Mouse (Mus musculus): ENCODE results near the gene Insig1. TPM values are rescaled to one million over a fixed set of nuclear protein-coding genes. Genes with fewer than 3 reads are reported as not detected.
A peak's percentile ranks its signal among the peaks of the same experiment; 100 is the strongest.

Gene Insig1
- polyA plus RNA-seq, 1 experiment from 2014 or later = 78.8 TPM

- WGBS = 44% methylated on average over 1 of the region's 1 CpGs
- no peak overlapping the region for H3K4me2 ChIP-seq (ENCODE audit: low read depth, severe bottlenecking)
- H3K9me3 ChIP-seq (ENCODE audit: control insufficient read depth, low read length) = no peaks in the 10 kb centered on the region
- ATAC-seq (ENCODE audit: insufficient number of reproducible peaks, low FRiP score, low TSS enrichment, low read depth) (no peak), DNase-seq (ENCODE audit: low spot score) (no peak)
- H3K4me3 ChIP-seq (ENCODE audit: low read depth, low read length) = no peak overlapping the region
- no peaks in the 10 kb centered on the region for H3K4me1 ChIP-seq (ENCODE audit: control insufficient read depth, insufficient read depth, low read length)
- no peak overlapping the region for H3K9ac ChIP-seq (ENCODE audit: low read length)
- no peak overlapping the region for H3K27ac ChIP-seq (replicated peaks; ENCODE audit: low read depth, low read length)
- H3K36me3 ChIP-seq (ENCODE audit: control insufficient read depth, insufficient read depth, low read length) = no peaks in the 10 kb centered on the region
- H3K27me3 ChIP-seq (ENCODE audit: control insufficient read depth, insufficient read depth, low read length) = no peaks in the 10 kb centered on the region
Observed at GRCm38 (mm10) chr5:28090547-28090946, 19.4 kb downstream of the Insig1 start.

- DNase-seq (ENCODE audit: low spot score) (no peak), ATAC-seq (ENCODE audit: insufficient number of reproducible peaks, low FRiP score, low TSS enrichment, low read depth) (no peak)
- H3K4me2 ChIP-seq (ENCODE audit: low read depth, severe bottlenecking) = no peak overlapping the region
- no peaks in the 10 kb centered on the region for H3K4me1 ChIP-seq (ENCODE audit: control insufficient read depth, insufficient read depth, low read length)
- no peaks in the 10 kb centered on the region for H3K27me3 ChIP-seq (ENCODE audit: control insufficient read depth, insufficient read depth, low read length)
- no peaks in the 10 kb centered on the region for H3K9me3 ChIP-seq (ENCODE audit: control insufficient read depth, low read length)
- no peak overlapping the region for H3K9ac ChIP-seq (ENCODE audit: low read length)
- no peak overlapping the region for H3K4me3 ChIP-seq (ENCODE audit: low read depth, low read length)
- 87% methylated on average over 3 of the region's 3 CpGs for WGBS
- no peak overlapping the region for H3K27ac ChIP-seq (replicated peaks; ENCODE audit: low read depth, low read length)
- no peaks in the 10 kb centered on the region for H3K36me3 ChIP-seq (ENCODE audit: control insufficient read depth, insufficient read depth, low read length)
Observed at GRCm38 (mm10) chr5:28092327-28092726, 21.2 kb downstream of the Insig1 start.

DNA sequence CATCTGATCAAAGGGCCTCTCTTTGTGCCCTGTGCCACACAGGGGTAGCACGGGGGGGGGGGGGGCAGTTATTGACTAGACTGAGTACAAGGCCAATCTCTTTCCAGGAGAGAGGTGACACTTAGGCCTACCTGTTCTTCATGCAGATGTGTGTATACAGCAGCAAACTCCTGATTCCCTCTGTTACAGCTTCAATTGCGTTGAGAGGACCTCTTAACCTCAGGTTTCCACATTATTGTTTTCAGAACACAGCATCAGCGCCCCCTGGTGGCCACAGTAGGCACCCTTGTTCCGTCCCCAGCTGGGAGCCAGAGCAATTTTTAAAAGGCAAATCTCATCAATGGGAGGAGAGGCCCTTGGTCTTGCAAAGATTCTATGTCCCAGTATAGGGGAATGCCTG is 22.7 kb downstream of the Insig1 start:
- no peaks in the 10 kb centered on the region for H3K4me1 ChIP-seq (ENCODE audit: control insufficient read depth, insufficient read depth, low read length)
- H3K27ac ChIP-seq (replicated peaks; ENCODE audit: low read depth, low read length) = no peak overlapping the region
- no peak overlapping the region for H3K4me3 ChIP-seq (ENCODE audit: low read depth, low read length)
- DNase-seq (ENCODE audit: low spot score) (peak; percentile 89), ATAC-seq (ENCODE audit: insufficient number of reproducible peaks, low FRiP score, low TSS enrichment, low read depth) (peak; percentile 44; the same call in 1 of the 2 replicates)
- no peaks in the 10 kb centered on the region for H3K36me3 ChIP-seq (ENCODE audit: control insufficient read depth, insufficient read depth, low read length)
- H3K4me2 ChIP-seq (ENCODE audit: low read depth, severe bottlenecking) = no peak overlapping the region
- no peaks in the 10 kb centered on the region for H3K9me3 ChIP-seq (ENCODE audit: control insufficient read depth, low read length)
- WGBS = 19% methylated on average over 4 of the region's 4 CpGs
- H3K9ac ChIP-seq (ENCODE audit: low read length) = no peak overlapping the region
- no peaks in the 10 kb centered on the region for H3K27me3 ChIP-seq (ENCODE audit: control insufficient read depth, insufficient read depth, low read length)

DNA sequence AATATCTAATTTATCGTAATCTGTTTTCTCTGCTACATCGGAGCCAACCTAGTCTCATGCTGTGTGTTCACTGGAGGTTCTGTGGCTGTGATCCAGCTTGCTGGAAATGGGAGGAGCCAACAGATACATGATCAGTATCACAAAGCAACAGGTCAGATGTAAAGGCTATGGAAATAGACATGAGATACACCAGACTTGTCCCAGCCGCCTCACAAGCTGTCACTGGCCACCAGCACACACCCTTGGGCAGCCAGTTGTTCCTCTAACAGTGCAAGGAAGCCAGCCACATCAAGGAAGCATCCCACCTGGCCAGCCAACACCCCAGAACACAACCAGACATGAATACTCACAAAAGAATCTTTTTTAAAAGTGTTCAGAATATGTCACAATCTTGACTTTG is 23.2 kb downstream of the Insig1 start:
- H3K4me1 ChIP-seq (ENCODE audit: control insufficient read depth, insufficient read depth, low read length) = no peaks in the 10 kb centered on the region
- H3K4me2 ChIP-seq (ENCODE audit: low read depth, severe bottlenecking) = no peak overlapping the region
- no peak overlapping the region for H3K4me3 ChIP-seq (ENCODE audit: low read depth, low read length)
- H3K36me3 ChIP-seq (ENCODE audit: control insufficient read depth, insufficient read depth, low read length) = no peaks in the 10 kb centered on the region
- no peak overlapping the region for H3K9ac ChIP-seq (ENCODE audit: low read length)
- no peak for ATAC-seq (ENCODE audit: insufficient number of reproducible peaks, low FRiP score, low TSS enrichment, low read depth)
- no peak overlapping the region for H3K27ac ChIP-seq (replicated peaks; ENCODE audit: low read depth, low read length)
- no peaks in the 10 kb centered on the region for H3K27me3 ChIP-seq (ENCODE audit: control insufficient read depth, insufficient read depth, low read length)
- no peak for DNase-seq (ENCODE audit: low spot score)
- H3K9me3 ChIP-seq (ENCODE audit: control insufficient read depth, low read length) = no peaks in the 10 kb centered on the region
- WGBS = 73% methylated on average over 3 of the region's 3 CpGs

GRCm38 (mm10) chr5:28094846-28095245 is 23.7 kb downstream of the Insig1 start:
- Histone ChIP-seq H3K4me3 (ENCODE audit: low read depth, low read length) (no peak overlapping the region), H3K36me3 (ENCODE audit: control insufficient read depth, insufficient read depth, low read length) (no peaks in the 10 kb centered on the region), H3K27ac (replicated peaks; ENCODE audit: low read depth, low read length) (no peak overlapping the region), H3K27me3 (ENCODE audit: control insufficient read depth, insufficient read depth, low read length) (no peaks in the 10 kb centered on the region), H3K9ac (ENCODE audit: low read length) (no peak overlapping the region), H3K4me2 (ENCODE audit: low read depth, severe bottlenecking) (no peak overlapping the region), H3K9me3 (ENCODE audit: control insufficient read depth, low read length) (no peaks in the 10 kb centered on the region), H3K4me1 (ENCODE audit: control insufficient read depth, insufficient read depth, low read length) (no peaks in the 10 kb centered on the region)
- ATAC-seq (ENCODE audit: insufficient number of reproducible peaks, low FRiP score, low TSS enrichment, low read depth) (no peak), DNase-seq (ENCODE audit: low spot score) (no peak)
- WGBS = 85% methylated on average over 6 of the region's 6 CpGs

GRCm38 (mm10) chr5:28095671-28096070 is 24.5 kb downstream of the Insig1 start:
- Histone ChIP-seq H3K4me2 (ENCODE audit: low read depth, severe bottlenecking) (no peak overlapping the region), H3K9ac (ENCODE audit: low read length) (no peak overlapping the region), H3K27ac (replicated peaks; ENCODE audit: low read depth, low read length) (no peak overlapping the region), H3K4me1 (ENCODE audit: control insufficient read depth, insufficient read depth, low read length) (no peaks in the 10 kb centered on the region), H3K36me3 (ENCODE audit: control insufficient read depth, insufficient read depth, low read length) (no peaks in the 10 kb centered on the region), H3K27me3 (ENCODE audit: control insufficient read depth, insufficient read depth, low read length) (no peaks in the 10 kb centered on the region), H3K9me3 (ENCODE audit: control insufficient read depth, low read length) (no peaks in the 10 kb centered on the region), H3K4me3 (ENCODE audit: low read depth, low read length) (no peak overlapping the region)
- DNase-seq (ENCODE audit: low spot score) (no peak), ATAC-seq (ENCODE audit: insufficient number of reproducible peaks, low FRiP score, low TSS enrichment, low read depth) (no peak)
- 74% methylated on average over 2 of the region's 2 CpGs for WGBS

DNA sequence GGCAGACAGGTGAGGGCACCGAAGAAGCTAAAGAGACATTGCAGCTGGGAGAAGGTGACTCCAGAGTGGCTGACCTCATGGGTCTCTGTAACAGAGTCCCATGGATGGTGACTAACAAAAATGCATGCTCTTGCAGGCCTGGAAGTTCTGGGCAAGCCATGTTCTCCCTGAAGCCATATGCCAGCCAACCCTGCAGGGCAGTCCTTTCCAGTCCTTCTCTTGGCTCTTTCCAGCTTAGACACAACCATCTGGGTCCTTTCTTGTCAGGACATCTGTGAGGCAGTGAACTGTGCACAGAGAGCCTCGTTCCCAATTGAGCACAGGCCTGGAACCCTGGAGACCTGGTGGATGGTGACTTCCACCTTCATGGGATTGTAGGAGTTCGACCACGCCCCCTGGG is 35.8 kb downstream of the Insig1 start:
- 80% methylated on average over 4 of the region's 4 CpGs for WGBS

GRCm38 (mm10) chr5:28107974-28108373 is 36.8 kb downstream of the Insig1 start:
- 85% methylated on average over 6 of the region's 6 CpGs for WGBS
- H3K9ac ChIP-seq (ENCODE audit: low read length) = no peak overlapping the region
- no peaks in the 10 kb centered on the region for H3K36me3 ChIP-seq (ENCODE audit: control insufficient read depth, insufficient read depth, low read length)
- H3K4me2 ChIP-seq (ENCODE audit: low read depth, severe bottlenecking) = no peak overlapping the region
- no peak overlapping the region for H3K4me3 ChIP-seq (ENCODE audit: low read depth, low read length)
- no peak overlapping the region for H3K27ac ChIP-seq (replicated peaks; ENCODE audit: low read depth, low read length)
- no peaks in the 10 kb centered on the region for H3K27me3 ChIP-seq (ENCODE audit: control insufficient read depth, insufficient read depth, low read length)
- DNase-seq (ENCODE audit: low spot score) = no peak
- ATAC-seq (ENCODE audit: insufficient number of reproducible peaks, low FRiP score, low TSS enrichment, low read depth) = no peak
- H3K9me3 ChIP-seq (ENCODE audit: control insufficient read depth, low read length) = no peaks in the 10 kb centered on the region
- no peaks in the 10 kb centered on the region for H3K4me1 ChIP-seq (ENCODE audit: control insufficient read depth, insufficient read depth, low read length)

More for the DNA sequence above, 35.8 kb downstream of the Insig1 start:
- Histone ChIP-seq H3K4me3 (ENCODE audit: low read depth, low read length) (no peak overlapping the region), H3K36me3 (ENCODE audit: control insufficient read depth, insufficient read depth, low read length) (no peaks in the 10 kb centered on the region), H3K4me1 (ENCODE audit: control insufficient read depth, insufficient read depth, low read length) (no peaks in the 10 kb centered on the region), H3K9me3 (ENCODE audit: control insufficient read depth, low read length) (no peaks in the 10 kb centered on the region), H3K27ac (replicated peaks; ENCODE audit: low read depth, low read length) (no peak overlapping the region), H3K9ac (ENCODE audit: low read length) (no peak overlapping the region), H3K27me3 (ENCODE audit: control insufficient read depth, insufficient read depth, low read length) (no peaks in the 10 kb centered on the region), H3K4me2 (ENCODE audit: low read depth, severe bottlenecking) (no peak overlapping the region)
- ATAC-seq (ENCODE audit: insufficient number of reproducible peaks, low FRiP score, low TSS enrichment, low read depth) (no peak), DNase-seq (ENCODE audit: low spot score) (no peak)

- DNase-seq (ENCODE audit: low spot score) (no peak), ATAC-seq (ENCODE audit: insufficient number of reproducible peaks, low FRiP score, low TSS enrichment, low read depth) (no peak)
- no peak overlapping the region for H3K4me2 ChIP-seq (ENCODE audit: low read depth, severe bottlenecking)
- H3K4me3 ChIP-seq (ENCODE audit: low read depth, low read length) = no peak overlapping the region
- H3K9me3 ChIP-seq (ENCODE audit: control insufficient read depth, low read length) = no peaks in the 10 kb centered on the region
- WGBS = 63% methylated on average over 2 of the region's 2 CpGs
- no peak overlapping the region for H3K27ac ChIP-seq (replicated peaks; ENCODE audit: low read depth, low read length)
- no peaks in the 10 kb centered on the region for H3K36me3 ChIP-seq (ENCODE audit: control insufficient read depth, insufficient read depth, low read length)
- no peaks in the 10 kb centered on the region for H3K27me3 ChIP-seq (ENCODE audit: control insufficient read depth, insufficient read depth, low read length)
- H3K4me1 ChIP-seq (ENCODE audit: control insufficient read depth, insufficient read depth, low read length) = no peaks in the 10 kb centered on the region
- no peak overlapping the region for H3K9ac ChIP-seq (ENCODE audit: low read length)
Observed at GRCm38 (mm10) chr5:28110881-28111280, 39.7 kb downstream of the Insig1 start.
